Mouse (Mus musculus): ENCODE results near the gene Arhgap15.

The Arhgap15 gene

DNA sequence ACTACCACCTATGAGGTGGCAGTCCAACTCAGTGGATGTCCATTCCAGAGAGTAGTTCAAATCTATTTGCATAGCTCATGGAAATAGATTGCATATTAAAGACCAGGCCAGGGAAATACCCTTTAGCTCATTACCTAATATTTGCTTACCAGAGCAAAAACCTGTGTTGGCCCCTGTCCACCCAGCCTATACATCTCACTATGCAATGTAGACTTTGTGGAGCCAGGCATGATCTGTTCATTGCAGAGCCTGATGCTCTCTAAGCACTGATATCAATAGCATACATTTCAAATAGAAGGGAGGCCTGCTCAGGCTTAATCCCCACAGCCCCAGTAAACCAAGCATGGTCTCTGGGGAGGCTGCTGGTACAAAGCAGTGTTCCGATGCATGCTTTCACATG is 689.4 kb downstream of the Arhgap15 start:
- no peak for DNase-seq (ENCODE audit: low read depth)

DNA sequence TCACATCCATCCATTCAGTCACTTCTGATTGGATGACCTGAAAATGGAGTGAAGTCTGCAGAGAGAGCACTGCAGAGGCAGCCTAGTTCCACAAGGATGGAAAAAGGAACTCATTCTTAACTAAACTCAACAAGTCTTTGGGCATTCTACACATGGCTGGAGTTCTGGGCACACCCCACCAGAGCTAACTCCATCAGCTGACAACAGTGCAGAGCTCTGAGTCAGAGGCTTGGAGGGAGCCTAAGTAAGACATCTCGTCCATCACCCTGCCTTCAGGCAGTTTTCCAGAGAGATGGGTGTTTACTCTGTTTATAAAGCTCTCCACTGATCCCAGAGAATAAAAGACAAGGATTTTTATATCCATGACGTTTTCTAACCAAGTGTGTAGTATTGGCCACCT is 696.3 kb downstream of the Arhgap15 start:
- no peak for DNase-seq (ENCODE audit: low read depth)

Data from fibroblast of lung, adult 2 months (primary cell).